Mouse (Mus musculus): ENCODE measurements at regions not wholly inside any gene's neighbourhood (a gene's known extent, or its start where the extent isn't known, plus 50 kb on each side); places are given as distances from the start of the nearest gene placed in this dataset.

DNA sequence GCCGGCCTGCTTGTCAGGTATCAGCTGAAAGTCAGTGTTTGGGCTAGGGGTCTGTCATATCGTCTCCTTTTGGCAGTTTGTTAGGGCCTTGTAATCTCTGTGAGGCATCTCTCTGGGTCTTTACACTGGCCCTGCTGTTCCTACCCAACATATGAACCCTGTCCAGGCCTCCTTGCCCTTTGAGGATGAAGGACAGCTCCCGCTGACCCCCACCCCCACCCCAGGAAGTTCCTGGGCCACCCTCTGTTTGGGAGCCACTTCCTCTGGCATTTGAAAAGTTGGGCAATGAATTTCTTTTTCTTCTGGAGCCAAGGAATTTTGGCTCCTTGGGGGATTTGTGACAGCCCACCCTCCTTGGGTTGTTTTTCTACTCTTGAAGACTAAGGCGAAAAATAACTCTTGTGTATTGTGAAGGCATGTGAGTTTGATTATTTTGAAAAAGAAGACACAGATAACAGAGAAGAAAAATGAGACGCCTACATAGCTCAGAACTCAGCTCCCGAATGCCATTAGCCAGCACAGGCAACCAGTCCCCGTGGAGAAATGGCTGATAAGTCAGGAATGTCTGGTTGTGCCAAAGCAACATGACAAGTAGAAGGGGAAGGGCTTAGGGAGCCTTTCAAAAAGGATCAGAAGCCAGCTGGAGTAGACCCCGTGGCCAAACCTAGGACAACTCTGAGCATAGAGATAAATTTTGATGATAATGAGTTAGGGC, 249.5 kb downstream of the Gm49356 start:
- no peak overlapping the region for H3K9ac ChIP-seq
- peaks cover 5% of the 10 kb centered on the region; the same call in 1 of the 2 replicates for H3K4me1 ChIP-seq
- peaks cover 5% of the 10 kb centered on the region; the same call in 1 of the 2 replicates for H3K9me3 ChIP-seq
- no peak overlapping the region for H3K27ac ChIP-seq
- H3K4me3 ChIP-seq: no peak overlapping the region
- no peak overlapping the region for H3K4me2 ChIP-seq
- no peak for ATAC-seq (ENCODE audit: insufficient number of reproducible peaks, insufficient read depth, low FRiP score, low TSS enrichment, low read depth)
- H3K36me3 ChIP-seq: no peaks in the 10 kb centered on the region
- WGBS: 52% methylated on average over 8 of the region's 8 CpGs
- no peaks in the 10 kb centered on the region for H3K27me3 ChIP-seq

DNA sequence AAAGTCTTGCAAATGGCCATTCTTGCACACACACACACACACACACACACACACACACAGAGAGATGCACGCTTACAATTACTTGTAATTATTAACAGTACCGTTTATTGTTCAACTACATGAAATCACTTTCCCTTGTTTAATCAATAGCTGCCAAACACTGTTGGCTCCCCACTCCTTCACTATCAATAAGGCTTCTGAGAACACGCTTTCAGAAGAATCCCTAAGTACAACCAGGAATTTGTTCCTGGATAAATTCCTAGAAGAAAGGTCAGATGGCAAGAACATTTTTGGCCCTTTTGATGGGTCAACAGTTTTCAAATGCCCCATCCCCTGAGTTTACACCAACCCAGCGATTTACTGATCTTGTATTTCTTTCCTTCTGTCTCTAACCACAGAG, 252.5 kb downstream of the Gm49356 start:
- H3K4me2 ChIP-seq: no peak overlapping the region
- 77% methylated on average over 4 of the region's 4 CpGs for WGBS
- no peak for ATAC-seq (ENCODE audit: insufficient number of reproducible peaks, insufficient read depth, low FRiP score, low TSS enrichment, low read depth)
- H3K4me1 ChIP-seq: peaks cover 15% of the 10 kb centered on the region
- no peak overlapping the region for H3K4me3 ChIP-seq
- no peaks in the 10 kb centered on the region for H3K36me3 ChIP-seq
- no peaks in the 10 kb centered on the region for H3K27me3 ChIP-seq
- H3K27ac ChIP-seq: no peak overlapping the region
- H3K9me3 ChIP-seq: peaks cover under 1% of the 10 kb centered on the region; the same call in 1 of the 2 replicates
- H3K9ac ChIP-seq: no peak overlapping the region

GRCm38 (mm10) chr15:59142481-59142880, 253.4 kb downstream of the Gm49356 start:
- Histone ChIP-seq H3K36me3 (no peaks in the 10 kb centered on the region), H3K9ac (no peak overlapping the region), H3K9me3 (no peaks in the 10 kb centered on the region), H3K4me3 (no peak overlapping the region), H3K4me1 (peaks cover 17% of the 10 kb centered on the region), H3K27me3 (no peaks in the 10 kb centered on the region), H3K27ac (no peak overlapping the region), H3K4me2 (no peak overlapping the region)
- ATAC-seq (ENCODE audit: insufficient number of reproducible peaks, insufficient read depth, low FRiP score, low TSS enrichment, low read depth): no peak
- WGBS: 77% methylated on average over 9 of the region's 9 CpGs

GRCm38 (mm10) chr15:59143891-59144290, 254.8 kb downstream of the Gm49356 start:
- 91% methylated on average over 1 of the region's 1 CpGs for WGBS
- Histone ChIP-seq H3K27ac (no peak overlapping the region), H3K4me3 (no peak overlapping the region), H3K4me2 (no peak overlapping the region), H3K4me1 (peaks cover 12% of the 10 kb centered on the region), H3K36me3 (no peaks in the 10 kb centered on the region), H3K9ac (no peak overlapping the region), H3K27me3 (no peaks in the 10 kb centered on the region), H3K9me3 (no peaks in the 10 kb centered on the region)
- ATAC-seq (ENCODE audit: insufficient number of reproducible peaks, insufficient read depth, low FRiP score, low TSS enrichment, low read depth): no peak

DNA sequence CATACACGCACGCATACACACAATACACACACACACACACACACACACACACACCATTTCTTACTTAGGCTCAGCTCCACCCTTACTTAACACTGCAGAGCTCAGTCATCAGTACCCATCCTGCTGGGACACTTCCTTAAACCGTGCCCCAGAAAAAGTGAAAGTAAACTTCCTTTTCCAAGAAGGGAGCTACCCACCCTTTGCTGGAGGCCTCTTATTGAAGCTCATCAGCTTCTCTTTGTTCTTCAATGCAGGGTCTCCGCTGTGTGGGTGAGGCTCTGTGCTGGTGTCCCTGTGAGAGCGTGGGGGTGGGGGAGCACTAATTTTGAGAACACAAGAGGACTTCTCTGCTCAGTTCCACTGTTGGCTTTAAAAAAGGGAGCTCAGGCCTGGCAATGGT, 256.6 kb downstream of the Gm49356 start:
- no peaks in the 10 kb centered on the region for H3K9me3 ChIP-seq
- H3K27me3 ChIP-seq: no peaks in the 10 kb centered on the region
- H3K27ac ChIP-seq: no peak overlapping the region
- WGBS: 76% methylated on average over 5 of the region's 5 CpGs
- H3K4me1 ChIP-seq: peaks cover 12% of the 10 kb centered on the region
- ATAC-seq (ENCODE audit: insufficient number of reproducible peaks, insufficient read depth, low FRiP score, low TSS enrichment, low read depth): no peak
- H3K4me3 ChIP-seq: no peak overlapping the region
- H3K9ac ChIP-seq: no peak overlapping the region
- no peak overlapping the region for H3K4me2 ChIP-seq
- no peaks in the 10 kb centered on the region for H3K36me3 ChIP-seq

- Histone ChIP-seq H3K4me3 (no peak overlapping the region), H3K4me2 (no peak overlapping the region), H3K4me1 (peaks cover 12% of the 10 kb centered on the region), H3K27ac (no peak overlapping the region), H3K9me3 (no peaks in the 10 kb centered on the region), H3K9ac (no peak overlapping the region), H3K36me3 (no peaks in the 10 kb centered on the region), H3K27me3 (no peaks in the 10 kb centered on the region)
- 79% methylated on average over 19 of the region's 19 CpGs for WGBS
- no peak for ATAC-seq (ENCODE audit: insufficient number of reproducible peaks, insufficient read depth, low FRiP score, low TSS enrichment, low read depth)
These were observed 257.0 kb downstream of the Gm49356 start for GRCm38 (mm10) chr15:59146111-59146510.

GRCm38 (mm10) chr15:59146586-59147085, 257.5 kb downstream of the Gm49356 start:
- Histone ChIP-seq H3K36me3 (no peaks in the 10 kb centered on the region), H3K4me2 (no peak overlapping the region), H3K9ac (no peak overlapping the region), H3K9me3 (no peaks in the 10 kb centered on the region), H3K27me3 (no peaks in the 10 kb centered on the region), H3K4me1 (peaks cover 12% of the 10 kb centered on the region), H3K27ac (no peak overlapping the region), H3K4me3 (no peak overlapping the region)
- 12% methylated on average over 11 of the region's 11 CpGs for WGBS
- no peak for ATAC-seq (ENCODE audit: insufficient number of reproducible peaks, insufficient read depth, low FRiP score, low TSS enrichment, low read depth)

- peaks cover 12% of the 10 kb centered on the region for H3K4me1 ChIP-seq
- H3K9me3 ChIP-seq: no peaks in the 10 kb centered on the region
- H3K27me3 ChIP-seq: no peaks in the 10 kb centered on the region
- no peak overlapping the region for H3K4me2 ChIP-seq
- no peaks in the 10 kb centered on the region for H3K36me3 ChIP-seq
- ATAC-seq (ENCODE audit: insufficient number of reproducible peaks, insufficient read depth, low FRiP score, low TSS enrichment, low read depth): no peak
- H3K4me3 ChIP-seq: no peak overlapping the region
- H3K27ac ChIP-seq: no peak overlapping the region
- 91% methylated on average over 5 of the region's 5 CpGs for WGBS
- no peak overlapping the region for H3K9ac ChIP-seq
These were observed 259.4 kb downstream of the Gm49356 start for GRCm38 (mm10) chr15:59148531-59148930.

- Histone ChIP-seq H3K9ac (no peak overlapping the region), H3K4me2 (no peak overlapping the region), H3K9me3 (no peaks in the 10 kb centered on the region), H3K36me3 (no peaks in the 10 kb centered on the region), H3K27me3 (no peaks in the 10 kb centered on the region), H3K27ac (no peak overlapping the region), H3K4me1 (peaks cover 15% of the 10 kb centered on the region), H3K4me3 (no peak overlapping the region)
- ATAC-seq (ENCODE audit: insufficient number of reproducible peaks, insufficient read depth, low FRiP score, low TSS enrichment, low read depth): no peak
- 85% methylated on average over 5 of the region's 5 CpGs for WGBS
These were observed 262.4 kb downstream of the Gm49356 start for GRCm38 (mm10) chr15:59151506-59151905.

DNA sequence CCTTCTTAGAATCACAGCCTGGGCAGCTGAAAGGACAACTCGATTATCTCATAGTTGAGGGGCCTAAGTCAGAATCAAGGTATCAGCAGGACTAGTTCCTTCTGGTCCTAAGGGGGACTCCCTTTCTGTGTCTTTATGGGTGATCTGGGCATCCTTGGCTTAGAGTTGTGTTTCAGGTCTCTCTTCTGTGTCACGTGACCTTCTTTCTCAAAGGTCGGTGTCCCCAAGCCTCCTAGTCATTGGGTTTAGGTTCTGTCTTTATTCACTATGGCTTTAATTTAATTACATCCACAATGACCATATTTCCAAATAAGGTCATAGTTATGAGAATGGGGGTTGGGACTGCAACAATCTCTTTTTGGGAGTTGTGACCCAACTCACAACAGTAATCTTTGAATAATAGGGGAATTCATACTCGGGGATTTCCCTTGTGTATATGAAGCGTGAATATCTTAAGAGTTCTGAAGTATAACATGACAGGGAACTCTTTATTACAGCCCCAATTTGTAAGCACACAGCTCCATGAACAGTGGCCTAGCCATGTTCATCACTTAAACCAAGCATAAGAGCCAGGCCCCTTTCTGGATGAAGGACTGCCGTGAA, 263.8 kb downstream of the Gm49356 start:
- Histone ChIP-seq H3K4me2 (no peak overlapping the region), H3K27ac (no peak overlapping the region), H3K4me3 (no peak overlapping the region), H3K9me3 (no peaks in the 10 kb centered on the region), H3K36me3 (no peaks in the 10 kb centered on the region), H3K27me3 (no peaks in the 10 kb centered on the region), H3K9ac (no peak overlapping the region), H3K4me1 (peaks cover 12% of the 10 kb centered on the region)
- ATAC-seq (ENCODE audit: insufficient number of reproducible peaks, insufficient read depth, low FRiP score, low TSS enrichment, low read depth): no peak
- WGBS: 89% methylated on average over 6 of the region's 6 CpGs

DNA sequence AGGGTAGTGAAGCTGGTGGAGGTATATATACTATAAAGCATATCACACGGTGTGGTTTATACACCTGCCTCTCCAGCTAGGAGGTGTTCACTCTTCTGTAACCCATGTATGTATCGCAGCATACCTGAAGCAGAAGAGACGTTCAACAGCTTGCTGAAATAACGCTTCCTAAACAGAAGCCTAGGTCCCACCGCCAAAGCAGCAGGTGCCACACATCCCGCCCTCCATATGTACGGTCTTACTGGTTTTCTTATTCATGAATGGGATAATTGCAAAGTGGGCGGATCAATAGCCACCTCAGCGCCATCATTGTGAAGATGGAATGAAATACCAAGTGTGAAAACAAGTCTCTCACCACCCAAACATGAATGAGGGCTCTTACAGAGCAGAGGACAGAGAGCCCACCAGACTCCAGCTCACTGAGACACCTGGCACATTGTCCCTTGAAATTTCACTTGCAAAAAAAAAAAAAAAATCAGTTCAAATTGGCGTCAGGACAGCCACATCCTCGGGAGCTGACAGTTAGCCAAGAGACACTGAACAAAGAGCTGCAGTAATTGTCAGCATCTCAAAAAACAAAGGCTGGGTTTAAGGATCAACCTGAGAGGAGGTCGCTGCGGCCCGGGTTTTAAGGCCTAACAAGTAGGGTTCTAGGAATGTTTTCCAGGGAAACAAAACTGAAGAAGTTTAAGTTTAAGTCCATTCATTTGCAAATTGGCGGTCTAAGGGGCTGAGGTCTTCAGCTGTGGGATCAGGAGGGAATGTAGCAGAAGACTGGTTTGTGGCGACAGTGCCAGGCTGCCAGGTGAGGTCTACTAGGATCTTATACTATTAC, 264.5 kb downstream of the Gm49356 start:
- Histone ChIP-seq H3K27me3 (no peaks in the 10 kb centered on the region), H3K9me3 (no peaks in the 10 kb centered on the region), H3K4me1 (peaks cover 12% of the 10 kb centered on the region), H3K4me2 (no peak overlapping the region), H3K9ac (no peak overlapping the region), H3K27ac (no peak overlapping the region), H3K36me3 (no peaks in the 10 kb centered on the region), H3K4me3 (no peak overlapping the region)
- WGBS: 50% methylated on average over 16 of the region's 16 CpGs
- ATAC-seq (ENCODE audit: insufficient number of reproducible peaks, insufficient read depth, low FRiP score, low TSS enrichment, low read depth): no peak

All from embryonic facial prominence, embryonic 13.5 days (tissue).